ENCODE assay signal across 27 mouse cellular contexts in genomic region chr15:80566696-80567095, GRCm38 (mm10). TPM values are rescaled to one million over a fixed set of nuclear protein-coding genes. Genes with fewer than 3 reads are reported as not detected.
DNase-seq lines count a peak whose midpoint lies in the region; ATAC-seq and TF ChIP-seq lines count a peak whose summit lies in the region.
"Had no signal": no experiment of that assay in that cellular context is flagged by ENCODE, and none has a peak within 500 bp of the region (broad histone marks: within the 10 kb centered on the region; RNA-seq: fewer than 3 reads in every experiment).

No protein-coding gene starts in this region.

- dilution Hi-C loops in CH12.LX (cut with MboI; ENCODE audit: extremely low pct_ligation_motif_present, extremely low pct_unique_long_range_greater_than_20kb, low sequenced_read_pairs), result no loop called here

- DNase-seq in heart, adult 11 months, result peak; percentile 23
- DNase-seq in heart, postnatal 10 days, result no peak
- DNase-seq in CH12.LX (ENCODE audit: extremely low read depth), result no peak
- DNase-seq in induced T-regulatory cell, adult 2 months (ENCODE audit: low read depth), result peak; percentile 62
- DNase-seq in layer of hippocampus, adult 9-10 months (ENCODE audit: low spot score), result no peak
- DNase-seq: adrenal gland, adult 8-10 months; adrenal gland, postnatal 14 days; adrenal gland, postnatal 36 days; B cell, adult 2 months; cerebellum, adult 11-12 months; cerebellum, adult 2 months; cerebellum, adult 9-10 months; cerebellum, postnatal 10 days; cerebellum, postnatal 36 days; embryo, embryonic 11 days had no signal

- no peaks in the 10 kb centered on the region for H3K27me3 ChIP-seq in CH12.LX (replicated peaks)
- H3K27me3 ChIP-seq: embryonic facial prominence, embryonic 13.5 days; embryonic facial prominence, embryonic 15.5 days; forebrain, embryonic 12.5 days had no signal

- in situ Hi-C loops in CH12.LX (cut with MboI; ENCODE audit: low pct_ligation_motif_present, low pct_unique_long_range_greater_than_20kb, low sequenced_read_pairs), result no loop called here

- no peak overlapping the region; the same call in none of the 2 replicates for H3K4me2 ChIP-seq in CH12.LX (ENCODE audit: insufficient read depth, low read depth, poor library complexity, severe bottlenecking)
- H3K4me2 ChIP-seq: embryonic facial prominence, embryonic 13.5 days; embryonic facial prominence, embryonic 15.5 days; forebrain, embryonic 12.5 days had no signal

- H3K4me3 ChIP-seq in CH12.LX (replicated peaks in 1 of 3; ENCODE audit: low read depth in 2 of 3, low read length in 2 of 3, poor library complexity in 1 of 3), result no peak overlapping the region
- H3K4me3 ChIP-seq: embryonic facial prominence, embryonic 13.5 days; embryonic facial prominence, embryonic 15.5 days; erythroblast, embryonic 14.5 days; forebrain, embryonic 10.5 days; forebrain, embryonic 12.5 days had no signal

- intact Hi-C loops in heart, postnatal 10 days (cut with DNase I), result no loop called here

- no peaks in the 10 kb centered on the region for H3K79me2 ChIP-seq in CH12.LX (replicated peaks; ENCODE audit: control insufficient read depth, extremely low read depth, insufficient read depth, poor library complexity, severe bottlenecking)

- H3K9me3 ChIP-seq in CH12.LX (replicated peaks; ENCODE audit: low read length), result no peaks in the 10 kb centered on the region
- H3K9me3 ChIP-seq: embryonic facial prominence, embryonic 13.5 days; embryonic facial prominence, embryonic 15.5 days; forebrain, embryonic 10.5 days; forebrain, embryonic 12.5 days had no signal

- H3K36me3 ChIP-seq in CH12.LX (replicated peaks in 1 of 2; ENCODE audit: control insufficient read depth in 1 of 2, insufficient read depth in 1 of 2, low read length in 1 of 2), result no peaks in the 10 kb centered on the region
- H3K36me3 ChIP-seq: embryonic facial prominence, embryonic 13.5 days; embryonic facial prominence, embryonic 15.5 days; forebrain, embryonic 10.5 days; forebrain, embryonic 12.5 days had no signal

- ATAC-seq in megakaryocyte progenitor cell, adult 5-6 weeks (replicated peaks; ENCODE audit: poor library complexity), result no peak
- ATAC-seq: forebrain, embryonic 14.5 days; forebrain, embryonic 16.5 days had no signal

- H3K9ac ChIP-seq in CH12.LX (ENCODE audit: insufficient read depth, low read depth), result no peak overlapping the region
- H3K9ac ChIP-seq: embryonic facial prominence, embryonic 13.5 days; embryonic facial prominence, embryonic 15.5 days; forebrain, embryonic 12.5 days had no signal

- TF ChIP-seq CTCF in CH12.LX (conservative IDR thresholded peaks at IDR 0.05 in 1 of 2, IDR thresholded peaks at IDR 0.05 in 1 of 2; ENCODE audit: low read depth in 2 of 2, low read length in 2 of 2), result no peak

- no peak overlapping the region for H3K27ac ChIP-seq in CH12.LX (ENCODE audit: insufficient read depth, low read depth)
- H3K27ac ChIP-seq: embryonic facial prominence, embryonic 15.5 days; forebrain, embryonic 10.5 days; forebrain, embryonic 12.5 days had no signal

- H3K4me1 ChIP-seq in CH12.LX (ENCODE audit: control insufficient read depth in 1 of 2, insufficient read depth in 2 of 2), result peaks cover 10 to 50% of the 10 kb centered on the region in 2 experiments
- H3K4me1 ChIP-seq: forebrain, embryonic 10.5 days; forebrain, embryonic 12.5 days had no signal

- no peak for TF ChIP-seq RAD21 in CH12.LX (IDR thresholded peaks at IDR 0.05; ENCODE audit: low read depth, low read length)

- TF ChIP-seq EP300 in CH12.LX (IDR thresholded peaks at IDR 0.05; ENCODE audit: low read length), result no peak

- no peak for TF ChIP-seq POLR2A in CH12.LX (IDR thresholded peaks at IDR 0.05; ENCODE audit: low read depth, low read length)

TF ChIP-seq in CH12.LX, 34 proteins besides CTCF, POLR2A, EP300 and RAD21:
- TF ChIP-seq IRF4 (IDR thresholded peaks at IDR 0.05; ENCODE audit: low read depth, low read length) (peak; percentile 14; the same call in 1 of the 2 replicates), MAX (IDR thresholded peaks at IDR 0.05; ENCODE audit: low read length) (0 out of 2 replicates have a peak, but pooled peaks have one; percentile 11), ELF1 (IDR thresholded peaks at IDR 0.05; ENCODE audit: low read depth, low read length) (peak; percentile 62), E2F4 (IDR thresholded peaks at IDR 0.05; ENCODE audit: insufficient replicate concordance, low read depth, low read length) (no peak), BHLHE40 (IDR thresholded peaks at IDR 0.05; ENCODE audit: low read depth, low read length) (peak; percentile 67), ZNF384 (IDR thresholded peaks at IDR 0.05; ENCODE audit: low read depth, low read length) (peak; percentile 65; the same call in 1 of the 2 replicates), MAZ (IDR thresholded peaks at IDR 0.05; ENCODE audit: low read depth, low read length) (no peak), MYC (IDR thresholded peaks at IDR 0.05; ENCODE audit: low read depth, low read length) (0 out of 2 replicates have a peak, but pooled peaks have one; percentile 23)

RNA-seq across cellular contexts. Expression of gene Enthd1, which starts 1.7 kb away (rescaled TPM):
- not detected for total RNA-seq in heart, postnatal 10 days (2021)
- total RNA-seq in CH12.LX (2012; rRNA removed), result not detected in 2 replicates
- total RNA-seq in CH12.LX (2014; rRNA removed), result not detected in 2 replicates
- not detected in 2 replicates for polyA plus RNA-seq in CH12.LX (2012; ENCODE audit: insufficient read length, low read depth)
- not detected in 2 replicates for total RNA-seq in megakaryocyte progenitor cell, adult 5-6 weeks (2015)
- total RNA-seq in megakaryocyte progenitor cell, adult 5-6 weeks (2017), result not detected in 2 replicates
- total RNA-seq: adrenal gland, adult 18-20 months; adrenal gland, adult 8-10 months; adrenal gland, postnatal 14 days; adrenal gland, postnatal 36 days; common myeloid progenitor, adult 5-6 weeks; MEL had no signal
- polyA plus RNA-seq: cerebellum, adult 2 months; embryonic facial prominence, embryonic 11.5 days; embryonic facial prominence, embryonic 13.5 days; embryonic facial prominence, embryonic 15.5 days; erythroblast, embryonic 14.5 days; forebrain, embryonic 10.5 days; forebrain, embryonic 12.5 days; forebrain, embryonic 14.5 days; forebrain, embryonic 16.5 days had no signal

RNA-seq across cellular contexts. Expression of gene Grap2, which starts 5.7 kb away (rescaled TPM):
- total RNA-seq in heart, postnatal 10 days (2021), result 1 to 10 TPM; 1.6 to 2.0 TPM
- total RNA-seq in CH12.LX (2012; rRNA removed) (1.5 TPM in 2 replicates), CH12.LX (2014; rRNA removed) (5.0 and 6.3 TPM in 2 replicates)
- polyA plus RNA-seq in CH12.LX (2012; ENCODE audit: insufficient read length, low read depth), result 5.8 and 6.2 TPM in 2 replicates
- total RNA-seq in megakaryocyte progenitor cell, adult 5-6 weeks (2015), result 0.05 and 1.2 TPM in 2 replicates
- 1.5 and 1.8 TPM in 2 replicates for total RNA-seq in megakaryocyte progenitor cell, adult 5-6 weeks (2017)
- polyA plus RNA-seq: forebrain, embryonic 16.5 days had no signal

Comparison
In these comparisons a context has a peak if more than half of its experiments do, and no peak if none do; other contexts are left out.
1. DNase-seq: peak in heart, adult 11 months (single experiment) and induced T-regulatory cell, adult 2 months (single experiment); none in heart, postnatal 10 days (0 of 2), CH12.LX (single experiment) and layer of hippocampus, adult 9-10 months (single experiment).